Mouse (Mus musculus) kidney, embryonic 16.5 days (tissue): ENCODE measurements around the gene Lgals2. TPM values are rescaled to one million over a fixed set of nuclear protein-coding genes. Genes with fewer than 3 reads are reported as not detected.
A peak's percentile ranks its signal among the peaks of the same experiment; 100 is the strongest.
"Not testable (repeated sequence)": the region's sequence is repeated elsewhere in the genome, so short reads cannot be mapped to it uniquely, and the experiment has no call there.

ENCODE experiments used
- ATAC-seq: fragments of 200-750 bp; cut with Nextera tagmentation; 2 replicates; pipeline ENCODE4 v1.8.0; 2017; ENCODE audit warnings: moderate TSS enrichment; ENCODE audit not compliant: low FRiP score, low TSS enrichment
- H3K27ac ChIP-seq: fragments of 300-500 bp; sonication (generic); 2 replicates; pipeline ENCODE4 v1.5.1; 2014; ENCODE audit warnings: low read length
- H3K27me3 ChIP-seq: fragments of 300-500 bp; sonication (generic); 2 replicates; pipeline ENCODE4 v1.6.1; 2014; ENCODE audit warnings: low read length, control low read depth, mixed read lengths; ENCODE audit not compliant: insufficient read depth
- H3K36me3 ChIP-seq: fragments of 300-500 bp; sonication (generic); 2 replicates; pipeline ENCODE4 v1.6.1; 2014; ENCODE audit warnings: low read length, control low read depth, mixed read lengths; ENCODE audit not compliant: insufficient read depth
- H3K4me1 ChIP-seq: fragments of 300-500 bp; sonication (generic); 2 replicates; pipeline ENCODE4 v1.6.1; 2014; ENCODE audit warnings: low read length, control low read depth, mixed read lengths; ENCODE audit not compliant: insufficient read depth
- H3K4me2 ChIP-seq: fragments of 300-500 bp; sonication (generic); replicated peaks from 2 replicates; pipeline ENCODE4 v1.6.1; 2014; ENCODE audit warnings: low read depth, low read length
- H3K4me3 ChIP-seq: fragments of 300-500 bp; sonication (generic); 2 replicates; pipeline ENCODE4 v1.5.1; 2014; ENCODE audit warnings: mild to moderate bottlenecking, low read length
- H3K9ac ChIP-seq: fragments of 300-500 bp; sonication (generic); replicated peaks from 2 replicates; pipeline ENCODE4 v1.6.1; 2014; ENCODE audit warnings: low read length
- H3K9me3 ChIP-seq: fragments of 300-500 bp; sonication (generic); 2 replicates; pipeline ENCODE4 v1.6.1; 2016; ENCODE audit warnings: low read length, control low read depth
- WGBS: fragments of 180-500 bp; shearing (Covaris S2); extraction: QIAGEN DNeasy Blood & Tissue Kit; methylation state at CpG from one replicate; pipeline ENCODE4 v1.1.7; 2014; 5-methylcytosine and 5-hydroxymethylcytosine counted together
- polyA plus RNA-seq: library from polyadenylated mRNA; unstranded; fragments of >200 nt; fragmentation: Nextera tagmentation; extraction: Ambion mirVana; gene quantifications from 2 replicates; pipeline ENCODE4 v1.2.1, GENCODE M21; 2015

Lgals2 gene
- polyA plus RNA-seq, 1 experiment from 2014 or later: 0.77 TPM

GRCm38 (mm10) chr15:78862280-78862679, 7.0 kb upstream of the Lgals2 start:
- Histone ChIP-seq H3K36me3 (no peaks in the 10 kb centered on the region), H3K27me3 (no peaks in the 10 kb centered on the region), H3K9me3 (no peaks in the 10 kb centered on the region), H3K9ac (no peak overlapping the region), H3K4me1 (peaks cover 16% of the 10 kb centered on the region; the same call in 1 of the 2 replicates), H3K27ac (no peak overlapping the region), H3K4me2 (no peak overlapping the region), H3K4me3 (no peak overlapping the region)
- no peak for ATAC-seq
- 87% methylated on average over 5 of the region's 5 CpGs for WGBS

- Histone ChIP-seq H3K4me1 (peaks cover 16% of the 10 kb centered on the region; the same call in 1 of the 2 replicates), H3K9ac (no peak overlapping the region), H3K4me3 (no peak overlapping the region), H3K36me3 (no peaks in the 10 kb centered on the region), H3K9me3 (no peaks in the 10 kb centered on the region), H3K27ac (no peak overlapping the region), H3K27me3 (no peaks in the 10 kb centered on the region), H3K4me2 (no peak overlapping the region)
- no peak for ATAC-seq
- 70% methylated on average over 6 of the region's 6 CpGs for WGBS
These were observed 4.4 kb upstream of the Lgals2 start for GRCm38 (mm10) chr15:78859714-78860113.

GRCm38 (mm10) chr15:78859311-78859710, 4.0 kb upstream of the Lgals2 start:
- WGBS: 76% methylated on average over 4 of the region's 4 CpGs
- peaks cover 16% of the 10 kb centered on the region; the same call in 1 of the 2 replicates for H3K4me1 ChIP-seq

GRCm38 (mm10) chr15:78857009-78857408, 1.7 kb upstream of the Lgals2 start:
- peaks cover 9% of the 10 kb centered on the region; the same call in 1 of the 2 replicates for H3K4me1 ChIP-seq
- H3K9me3 ChIP-seq: no peaks in the 10 kb centered on the region
- no peaks in the 10 kb centered on the region for H3K27me3 ChIP-seq
- H3K4me2 ChIP-seq: no peak overlapping the region
- no peak overlapping the region for H3K4me3 ChIP-seq
- ATAC-seq: no peak
- no peak overlapping the region for H3K9ac ChIP-seq
- 80% methylated on average over 7 of the region's 7 CpGs for WGBS
- H3K36me3 ChIP-seq: no peaks in the 10 kb centered on the region
- H3K27ac ChIP-seq: no peak overlapping the region

More at GRCm38 (mm10) chr15:78859311-78859710, 4.0 kb upstream of the Lgals2 start:
- H3K27ac ChIP-seq: no peak overlapping the region
- H3K36me3 ChIP-seq: no peaks in the 10 kb centered on the region
- H3K9ac ChIP-seq: 0 out of 2 replicates have a peak overlapping the region, but pooled peaks have one; percentile 12
- no peak overlapping the region for H3K4me3 ChIP-seq
- no peak overlapping the region for H3K4me2 ChIP-seq
- ATAC-seq: no peak
- no peaks in the 10 kb centered on the region for H3K9me3 ChIP-seq
- no peaks in the 10 kb centered on the region for H3K27me3 ChIP-seq

GRCm38 (mm10) chr15:78851505-78852153, 3.7 kb downstream of the Lgals2 start:
- no peaks in the 10 kb centered on the region for H3K9me3 ChIP-seq
- no peak overlapping the region for H3K9ac ChIP-seq
- WGBS: 11% methylated on average over 13 of the region's 13 CpGs
- H3K4me1 ChIP-seq: peaks cover 19% of the 10 kb centered on the region
- H3K4me3 ChIP-seq: no peak overlapping the region
- peak overlapping the region; percentile 78; the same call in 1 of the 2 replicates for H3K27ac ChIP-seq
- H3K27me3 ChIP-seq: no peaks in the 10 kb centered on the region
- peak; percentile 79 for ATAC-seq
- no peak overlapping the region for H3K4me2 ChIP-seq
- H3K36me3 ChIP-seq: peaks cover 9% of the 10 kb centered on the region

- H3K4me3 ChIP-seq: no peak overlapping the region
- no peak; the same call in 1 of the 2 replicates for ATAC-seq
- H3K4me1 ChIP-seq: peaks cover 25% of the 10 kb centered on the region
- no peak overlapping the region for H3K9ac ChIP-seq
- H3K27me3 ChIP-seq: no peaks in the 10 kb centered on the region
- no peak overlapping the region for H3K4me2 ChIP-seq
- WGBS: 65% methylated on average over 6 of the region's 6 CpGs
- H3K27ac ChIP-seq: peak overlapping the region; percentile 78
- no peaks in the 10 kb centered on the region for H3K9me3 ChIP-seq
- H3K36me3 ChIP-seq: peaks cover 9% of the 10 kb centered on the region
These were observed 4.4 kb downstream of the Lgals2 start for GRCm38 (mm10) chr15:78850944-78851343.

DNA sequence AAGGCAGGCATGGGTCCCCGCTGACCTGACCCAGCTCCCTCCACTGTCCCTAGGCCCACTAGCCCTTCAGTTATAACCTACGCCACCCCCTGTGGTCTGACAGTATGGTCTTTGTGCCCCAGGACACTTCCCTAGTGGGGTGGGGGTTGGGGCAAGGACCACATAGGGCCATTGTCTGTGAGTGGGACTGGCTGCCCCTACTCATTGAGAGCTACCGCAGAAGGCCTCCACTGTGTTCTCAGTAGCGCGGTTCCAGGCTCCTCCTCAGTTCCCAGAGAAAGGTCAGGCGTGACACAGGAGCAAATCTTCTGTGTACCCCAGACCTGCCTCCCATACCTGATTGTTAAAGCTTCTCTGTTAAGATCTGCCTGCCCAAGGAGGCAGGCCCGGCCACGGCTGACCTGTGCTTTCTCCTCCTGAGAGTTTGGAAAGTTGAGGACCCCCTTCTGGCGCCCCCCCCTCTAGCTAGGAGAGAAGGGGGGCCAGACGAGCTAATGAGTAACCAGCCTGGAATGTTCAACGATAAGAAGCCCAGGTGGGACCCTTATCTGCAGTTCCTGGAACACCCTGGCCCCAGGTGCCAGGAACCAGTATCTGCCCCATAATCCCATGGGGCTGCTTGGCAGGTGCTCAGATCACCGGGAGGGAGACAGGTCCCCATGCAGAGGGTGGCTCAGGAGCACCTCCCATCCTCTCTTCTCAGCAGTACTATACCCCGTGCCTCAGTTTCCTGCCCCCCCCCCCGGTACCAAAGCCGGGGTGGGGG, 5.1 kb downstream of the Lgals2 start:
- peak; percentile 22 for ATAC-seq
- H3K27ac ChIP-seq: peak overlapping the region; percentile 78
- no peak overlapping the region for H3K4me3 ChIP-seq
- H3K4me1 ChIP-seq: peaks cover 32% of the 10 kb centered on the region
- H3K27me3 ChIP-seq: no peaks in the 10 kb centered on the region
- no peaks in the 10 kb centered on the region for H3K9me3 ChIP-seq
- 67% methylated on average over 15 of the region's 15 CpGs for WGBS
- H3K36me3 ChIP-seq: peaks cover 9% of the 10 kb centered on the region
- no peak overlapping the region for H3K4me2 ChIP-seq
- H3K9ac ChIP-seq: no peak overlapping the region; the same call in 1 of the 2 replicates

DNA sequence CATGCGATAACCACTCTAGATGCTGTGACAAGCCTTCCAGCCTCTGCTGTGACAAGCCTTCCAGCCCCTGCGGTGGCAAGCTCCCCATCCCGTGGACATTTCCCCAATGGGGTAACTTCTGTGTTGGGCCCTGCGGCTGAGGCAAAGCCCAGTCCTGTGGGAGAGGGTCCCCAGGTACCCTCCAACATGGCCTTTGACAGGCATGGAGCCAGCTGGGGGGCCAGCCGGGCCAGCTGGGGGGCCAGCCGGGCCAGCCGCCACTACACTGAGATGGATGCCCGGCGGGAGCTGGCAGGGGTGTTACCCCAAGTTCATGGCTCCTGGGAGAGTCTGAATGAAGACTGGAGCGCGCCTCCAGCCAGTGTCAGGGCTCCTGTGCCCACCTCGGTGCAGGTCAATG, 5.8 kb downstream of the Lgals2 start:
- no peaks in the 10 kb centered on the region for H3K27me3 ChIP-seq
- H3K9me3 ChIP-seq: no peaks in the 10 kb centered on the region
- 91% methylated on average over 12 of the region's 12 CpGs for WGBS
- no peak overlapping the region for H3K4me3 ChIP-seq
- H3K36me3 ChIP-seq: peaks cover 9% of the 10 kb centered on the region
- 0 out of 2 replicates have a peak overlapping the region, but pooled peaks have one; percentile 36 for H3K9ac ChIP-seq
- peak overlapping the region; percentile 78 for H3K27ac ChIP-seq
- peaks cover 40% of the 10 kb centered on the region for H3K4me1 ChIP-seq
- no peak overlapping the region for H3K4me2 ChIP-seq
- ATAC-seq: no peak

DNA sequence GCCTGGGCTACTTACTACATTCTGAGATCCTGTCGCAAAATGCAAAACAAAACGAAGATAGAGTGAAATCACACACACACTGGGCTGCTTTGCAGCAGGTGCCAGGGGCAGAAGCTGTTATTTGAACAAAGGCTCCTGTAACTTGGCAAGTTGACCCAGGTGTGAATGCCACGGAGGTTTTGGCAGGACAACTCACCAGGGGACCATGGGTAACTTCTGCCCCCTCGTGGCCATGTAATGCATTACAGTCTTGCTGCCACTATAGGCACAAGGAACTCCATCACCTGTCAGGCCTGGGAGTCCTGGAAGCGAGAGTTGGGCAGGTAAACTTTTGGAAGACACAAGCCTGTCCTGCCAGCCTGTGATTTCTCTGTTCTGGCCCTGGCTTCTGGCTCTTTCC, 6.9 kb downstream of the Lgals2 start:
- Histone ChIP-seq H3K4me3 (no peak overlapping the region), H3K27ac (no peak overlapping the region)
- WGBS: 22% methylated on average over 5 of the region's 5 CpGs

DNA sequence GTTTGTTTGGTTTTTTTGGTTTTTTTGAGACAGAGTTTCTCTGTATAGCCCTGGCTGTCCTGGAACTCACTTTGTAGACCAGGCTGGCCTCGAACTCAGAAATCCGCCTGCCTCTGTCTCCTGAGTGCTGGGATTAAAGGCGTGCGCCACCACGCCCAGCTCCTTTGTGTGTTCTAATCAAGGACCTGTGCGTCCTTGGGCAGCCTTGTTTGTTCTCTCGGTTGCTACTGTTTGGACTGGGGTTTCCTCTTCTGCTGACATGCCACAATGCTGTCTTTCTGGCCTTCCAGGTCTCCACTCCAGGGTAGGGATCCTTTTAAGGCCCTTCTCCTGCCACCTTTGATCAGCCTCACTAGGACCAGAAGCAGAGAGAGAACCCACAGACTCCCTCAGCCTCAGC, 8.5 kb downstream of the Lgals2 start:
- not testable (repeated sequence) for ATAC-seq, H3K27me3 ChIP-seq, H3K9me3 ChIP-seq, H3K4me3 ChIP-seq, H3K9ac ChIP-seq, H3K36me3 ChIP-seq, H3K4me2 ChIP-seq
- Histone ChIP-seq H3K27ac (peak overlapping the region; percentile 96; the same call in 1 of the 2 replicates), H3K4me1 (peaks cover 47% of the 10 kb centered on the region)
- WGBS: 86% methylated on average over 7 of the region's 7 CpGs

More for the DNA sequence above, 6.9 kb downstream of the Lgals2 start:
- Histone ChIP-seq H3K36me3 (peaks cover 9% of the 10 kb centered on the region), H3K9ac (no peak overlapping the region), H3K4me2 (no peak overlapping the region), H3K4me1 (peaks cover 41% of the 10 kb centered on the region), H3K9me3 (no peaks in the 10 kb centered on the region), H3K27me3 (peaks cover 5% of the 10 kb centered on the region; the same call in 1 of the 2 replicates)
- ATAC-seq: no peak
